15 mouse cellular contexts compared by ENCODE assay signal in the genomic region with DNA sequence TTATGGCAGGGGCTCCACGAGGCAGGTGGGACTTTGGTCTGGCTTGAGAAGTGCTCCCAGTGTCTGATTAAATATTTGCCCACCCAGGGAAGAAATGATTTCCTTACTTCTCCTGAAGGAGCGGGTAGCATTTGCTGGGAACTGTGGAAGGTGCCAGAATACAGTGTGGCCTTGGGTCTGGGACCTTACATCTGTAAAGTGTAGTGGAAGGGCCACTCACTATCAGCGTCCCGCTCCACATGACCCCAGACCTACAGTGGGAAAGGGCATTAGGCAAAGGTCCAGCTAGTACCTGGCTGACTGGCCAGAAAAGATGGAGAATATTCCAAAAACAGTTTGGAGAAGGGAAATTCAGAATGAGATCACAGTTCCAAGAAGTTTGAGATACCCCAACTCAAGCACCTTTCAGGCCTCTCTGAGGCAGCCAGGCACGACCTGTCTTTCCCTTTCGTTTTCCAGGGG. TPM values are rescaled to one million over a fixed set of nuclear protein-coding genes. Genes with fewer than 3 reads are reported as not detected.
DNase-seq lines count a peak whose midpoint lies in the region; ATAC-seq and TF ChIP-seq lines count a peak whose summit lies in the region.
"Had no signal": no experiment of that assay in that cellular context is flagged by ENCODE, and none has a peak within 500 bp of the region (broad histone marks: within the 10 kb centered on the region; RNA-seq: fewer than 3 reads in every experiment).

No protein-coding gene starts in this region.

- H3K4me3 ChIP-seq in gastrocnemius, adult 2 months: peak overlapping the region; percentile 67
- H3K4me3 ChIP-seq in liver, embryonic 11.5 days (ENCODE audit: low read depth, low read length): 0 out of 2 replicates have a peak overlapping the region, but pooled peaks have one; percentile 20
- H3K4me3 ChIP-seq in liver, embryonic 12.5 days: no peak overlapping the region
- peak overlapping the region; percentile 52 for H3K4me3 ChIP-seq in embryonic facial prominence, embryonic 13.5 days
- 0 out of 2 replicates have a peak overlapping the region, but pooled peaks have one; percentile 15 for H3K4me3 ChIP-seq in liver, embryonic 13.5 days (replicated peaks)
- H3K4me3 ChIP-seq in hindbrain, postnatal 0 days (ENCODE audit: low read length): no peak overlapping the region
- H3K4me3 ChIP-seq: erythroblast, embryonic 14.5 days had no signal

- no peak for ATAC-seq in liver, embryonic 11.5 days (replicated peaks; ENCODE audit: low FRiP score)
- ATAC-seq in liver, embryonic 12.5 days: no peak
- ATAC-seq in embryonic facial prominence, embryonic 13.5 days (ENCODE audit: insufficient number of reproducible peaks, insufficient read depth, low FRiP score, low TSS enrichment, low read depth): no peak
- ATAC-seq in liver, embryonic 13.5 days (ENCODE audit: low read depth): no peak
- no peak for ATAC-seq in hindbrain, postnatal 0 days

- H3K4me2 ChIP-seq in liver, embryonic 11.5 days: no peak overlapping the region
- no peak overlapping the region for H3K4me2 ChIP-seq in liver, embryonic 12.5 days
- H3K4me2 ChIP-seq in embryonic facial prominence, embryonic 13.5 days: peak overlapping the region; percentile 54
- H3K4me2 ChIP-seq in liver, embryonic 13.5 days: peak overlapping the region; percentile 6; the same call in 1 of the 2 replicates
- no peak overlapping the region for H3K4me2 ChIP-seq in hindbrain, postnatal 0 days (ENCODE audit: low read depth, low read length)

- no peak for TF ChIP-seq CTCF in gastrocnemius, adult 2 months (IDR thresholded peaks at IDR 0.05)
- no peak for TF ChIP-seq CTCF in hindbrain, postnatal 0 days (IDR thresholded peaks at IDR 0.05; ENCODE audit: low read depth)

- DNase-seq in gastrocnemius, adult 2 months: no peak
- no peak for DNase-seq in gastrocnemius, adult 18-20 months (ENCODE audit: low spot score)
- no peak for DNase-seq in liver, embryonic 11.5 days (ENCODE audit: low spot score)
- DNase-seq in liver, embryonic 13.5 days: no peak
- no peak for DNase-seq in hindbrain, postnatal 0 days (ENCODE audit: low spot score)
- no peak for DNase-seq in layer of hippocampus, postnatal 36 days
- DNase-seq: cerebellum, adult 11-12 months; kidney, adult 11 months; lung, postnatal 4 days had no signal

- peaks cover 97% of the 10 kb centered on the region for H3K27me3 ChIP-seq in liver, embryonic 11.5 days (replicated peaks; ENCODE audit: control insufficient read depth, insufficient read depth, low read length)
- peaks cover 96% of the 10 kb centered on the region for H3K27me3 ChIP-seq in liver, embryonic 12.5 days (replicated peaks)
- peaks cover 91% of the 10 kb centered on the region for H3K27me3 ChIP-seq in embryonic facial prominence, embryonic 13.5 days
- peaks cover 98% of the 10 kb centered on the region for H3K27me3 ChIP-seq in liver, embryonic 13.5 days
- peaks cover 71% of the 10 kb centered on the region for H3K27me3 ChIP-seq in hindbrain, postnatal 0 days (ENCODE audit: insufficient read depth, low read length)

- H3K9me3 ChIP-seq in liver, embryonic 11.5 days (ENCODE audit: control insufficient read depth, low read length): no peaks in the 10 kb centered on the region
- no peaks in the 10 kb centered on the region for H3K9me3 ChIP-seq in liver, embryonic 12.5 days (replicated peaks)
- no peaks in the 10 kb centered on the region for H3K9me3 ChIP-seq in embryonic facial prominence, embryonic 13.5 days
- no peaks in the 10 kb centered on the region for H3K9me3 ChIP-seq in liver, embryonic 13.5 days (replicated peaks)
- H3K9me3 ChIP-seq in hindbrain, postnatal 0 days (ENCODE audit: low read length): no peaks in the 10 kb centered on the region

- H3K27ac ChIP-seq in gastrocnemius, adult 2 months: peak overlapping the region; percentile 50; the same call in 1 of the 2 replicates
- no peak overlapping the region for H3K27ac ChIP-seq in liver, embryonic 11.5 days (ENCODE audit: low read depth, low read length)
- H3K27ac ChIP-seq in liver, embryonic 12.5 days: no peak overlapping the region
- peak overlapping the region; percentile 68 for H3K27ac ChIP-seq in embryonic facial prominence, embryonic 13.5 days
- H3K27ac ChIP-seq in liver, embryonic 13.5 days: no peak overlapping the region
- no peak overlapping the region for H3K27ac ChIP-seq in hindbrain, postnatal 0 days

- H3K9ac ChIP-seq in liver, embryonic 11.5 days (ENCODE audit: low read depth, low read length): no peak overlapping the region
- no peak overlapping the region for H3K9ac ChIP-seq in liver, embryonic 12.5 days
- H3K9ac ChIP-seq in embryonic facial prominence, embryonic 13.5 days: peak overlapping the region; percentile 75
- no peak overlapping the region for H3K9ac ChIP-seq in liver, embryonic 13.5 days
- no peak overlapping the region for H3K9ac ChIP-seq in hindbrain, postnatal 0 days (replicated peaks; ENCODE audit: low read length)

- H3K4me1 ChIP-seq in liver, embryonic 11.5 days (replicated peaks; ENCODE audit: control insufficient read depth, insufficient read depth, low read length): no peaks in the 10 kb centered on the region; the same call in 1 of the 2 replicates
- H3K4me1 ChIP-seq in liver, embryonic 12.5 days: peaks cover 7% of the 10 kb centered on the region; the same call in 1 of the 2 replicates
- H3K4me1 ChIP-seq in embryonic facial prominence, embryonic 13.5 days: peaks cover 46% of the 10 kb centered on the region
- peaks cover 6% of the 10 kb centered on the region for H3K4me1 ChIP-seq in liver, embryonic 13.5 days (replicated peaks)
- H3K4me1 ChIP-seq in hindbrain, postnatal 0 days (ENCODE audit: insufficient read depth, low read length): no peaks in the 10 kb centered on the region

- H3K36me3 ChIP-seq in liver, embryonic 11.5 days (ENCODE audit: control insufficient read depth, insufficient read depth, low read length): no peaks in the 10 kb centered on the region
- H3K36me3 ChIP-seq in liver, embryonic 12.5 days: no peaks in the 10 kb centered on the region
- H3K36me3 ChIP-seq in embryonic facial prominence, embryonic 13.5 days: no peaks in the 10 kb centered on the region
- H3K36me3 ChIP-seq in liver, embryonic 13.5 days: no peaks in the 10 kb centered on the region
- H3K36me3 ChIP-seq in hindbrain, postnatal 0 days (ENCODE audit: insufficient read depth, low read length): no peaks in the 10 kb centered on the region

- intact Hi-C loops in gastrocnemius, adult 2 months (cut with DNase I): no loop called here

- 6% methylated on average over 6 of the region's 6 CpGs for WGBS in liver, embryonic 11.5 days
- WGBS in liver, embryonic 12.5 days (ENCODE audit: insufficient replicate concordance): 5% methylated on average over 6 of the region's 6 CpGs
- 7% methylated on average over 6 of the region's 6 CpGs for WGBS in embryonic facial prominence, embryonic 13.5 days
- WGBS in liver, embryonic 13.5 days (ENCODE audit: insufficient replicate concordance): 4% methylated on average over 6 of the region's 6 CpGs
- 0% methylated on average over 6 of the region's 6 CpGs for WGBS in hindbrain, postnatal 0 days

RNA-seq across cellular contexts. Expression of a gene that starts 8.3 kb away (rescaled TPM):
- under 1 TPM; 0.15 to 0.22 TPM for total RNA-seq in gastrocnemius, adult 2 months (2021)
- under 1 TPM; 0.21 TPM for total RNA-seq in gastrocnemius, adult 18-20 months (2021)
- 6.3 and 6.8 TPM in 2 replicates for polyA plus RNA-seq in liver, embryonic 11.5 days (2014; fragmentation: Nextera tagmentation; extraction: Ambion mirVana)
- polyA plus RNA-seq in liver, embryonic 12.5 days (2016; fragmentation: Nextera tagmentation; extraction: Ambion mirVana): 0.69 and 0.88 TPM in 2 replicates
- polyA plus RNA-seq in embryonic facial prominence, embryonic 13.5 days (2015; fragmentation: Nextera tagmentation; extraction: Ambion mirVana): 27.7 and 62.7 TPM in 2 replicates
- 0.32 and 0.54 TPM in 2 replicates for polyA plus RNA-seq in liver, embryonic 13.5 days (2015; fragmentation: Nextera tagmentation; extraction: Ambion mirVana)
- total RNA-seq in hindbrain, postnatal 0 days (2014; rRNA removed): 0.63 TPM in 1 of 2 replicates, not detected in the other
- polyA plus RNA-seq in hindbrain, postnatal 0 days (2015; fragmentation: Nextera tagmentation; extraction: Ambion mirVana): not detected in 2 replicates
- total RNA-seq in layer of hippocampus, postnatal 36 days (2021): not detected
- total RNA-seq: adrenal gland, postnatal 10 days; left cerebral cortex, adult 18-20 months had no signal

RNA-seq across cellular contexts. Expression of a gene that starts 43.3 kb away (rescaled TPM):
- under 1 TPM; 0.23 to 0.39 TPM for total RNA-seq in gastrocnemius, adult 2 months (2021)
- under 1 TPM in 1 of 2 experiments, not detected in 1; 0.34 TPM for total RNA-seq in gastrocnemius, adult 18-20 months (2021)
- polyA plus RNA-seq in liver, embryonic 11.5 days (2014; fragmentation: Nextera tagmentation; extraction: Ambion mirVana): not detected in 2 replicates
- 0.13 TPM in 1 of 2 replicates, not detected in the other for polyA plus RNA-seq in liver, embryonic 12.5 days (2016; fragmentation: Nextera tagmentation; extraction: Ambion mirVana)
- polyA plus RNA-seq in embryonic facial prominence, embryonic 13.5 days (2015; fragmentation: Nextera tagmentation; extraction: Ambion mirVana): not detected in 2 replicates
- polyA plus RNA-seq in liver, embryonic 13.5 days (2015; fragmentation: Nextera tagmentation; extraction: Ambion mirVana): not detected in 2 replicates
- total RNA-seq in hindbrain, postnatal 0 days (2014; rRNA removed): not detected in 2 replicates
- 0.26 and 0.43 TPM in 2 replicates for polyA plus RNA-seq in hindbrain, postnatal 0 days (2015; fragmentation: Nextera tagmentation; extraction: Ambion mirVana)
- under 1 TPM in 1 of 2 experiments, not detected in 1; 0.38 TPM for total RNA-seq in layer of hippocampus, postnatal 36 days (2021)
- total RNA-seq: gastrocnemius, postnatal 4 days had no signal
- polyA plus RNA-seq: erythroblast, embryonic 14.5 days had no signal

Comparison
In these comparisons a context has a peak if more than half of its experiments do, and no peak if none do; other contexts are left out.
1. H3K4me3 ChIP-seq: peak in gastrocnemius, adult 2 months (single experiment), liver, embryonic 11.5 days (single experiment), embryonic facial prominence, embryonic 13.5 days (single experiment) and liver, embryonic 13.5 days (single experiment); none in liver, embryonic 12.5 days (single experiment) and hindbrain, postnatal 0 days (single experiment).
2. H3K4me2 ChIP-seq: peak in embryonic facial prominence, embryonic 13.5 days (single experiment) and liver, embryonic 13.5 days (single experiment); none in liver, embryonic 11.5 days (single experiment), liver, embryonic 12.5 days (single experiment) and hindbrain, postnatal 0 days (single experiment).
3. H3K27ac ChIP-seq: peak in gastrocnemius, adult 2 months (single experiment) and embryonic facial prominence, embryonic 13.5 days (single experiment); none in liver, embryonic 11.5 days (single experiment), liver, embryonic 12.5 days (single experiment), liver, embryonic 13.5 days (single experiment) and hindbrain, postnatal 0 days (single experiment).